Mouse (Mus musculus): ENCODE data around the gene Tmsb4x. TPM values are rescaled to one million over a fixed set of nuclear protein-coding genes. Genes with fewer than 3 reads are reported as not detected.
A peak's percentile ranks its signal among the peaks of the same experiment; 100 is the strongest.

Tmsb4x gene
- total RNA-seq, 2 experiments from 2014 or later: 959 to 978 TPM

GRCm38 (mm10) chrX:167186306-167186705 lies 22.8 kb downstream of the Tmsb4x start:
- no peak for DNase-seq (ENCODE audit: low spot score in 2 of 2)

- DNase-seq (ENCODE audit: low spot score in 2 of 2): peak; percentile 14 to 16
These were observed 25.6 kb downstream of the Tmsb4x start for GRCm38 (mm10) chrX:167183535-167183934.

GRCm38 (mm10) chrX:167182411-167182810 lies 26.7 kb downstream of the Tmsb4x start:
- DNase-seq (ENCODE audit: low spot score in 2 of 2): no peak

- no peak for DNase-seq (ENCODE audit: low spot score in 2 of 2)
These were observed 29.0 kb downstream of the Tmsb4x start for GRCm38 (mm10) chrX:167179961-167180642.

- DNase-seq (ENCODE audit: low spot score in 2 of 2): no peak
These were observed 29.6 kb downstream of the Tmsb4x start for GRCm38 (mm10) chrX:167179549-167179948.

GRCm38 (mm10) chrX:167175319-167175718 lies 33.8 kb downstream of the Tmsb4x start:
- no peak for DNase-seq (ENCODE audit: low spot score in 2 of 2)

- no peak for DNase-seq (ENCODE audit: low spot score in 2 of 2)
These were observed 34.8 kb downstream of the Tmsb4x start for GRCm38 (mm10) chrX:167174311-167174710.

GRCm38 (mm10) chrX:167172256-167172655 lies 36.9 kb downstream of the Tmsb4x start:
- peak; percentile 6 to 11 for DNase-seq (ENCODE audit: low spot score in 2 of 2)

GRCm38 (mm10) chrX:167171281-167171680 lies 37.8 kb downstream of the Tmsb4x start:
- DNase-seq (ENCODE audit: low spot score in 2 of 2): no peak

GRCm38 (mm10) chrX:167167282-167167681 lies 41.8 kb downstream of the Tmsb4x start:
- no peak for DNase-seq (ENCODE audit: low spot score in 2 of 2)

GRCm38 (mm10) chrX:167166051-167166450 lies 43.1 kb downstream of the Tmsb4x start:
- no peak for DNase-seq (ENCODE audit: low spot score in 2 of 2)

GRCm38 (mm10) chrX:167157691-167158090 lies 51.4 kb downstream of the Tmsb4x start:
- DNase-seq (ENCODE audit: low spot score in 2 of 2): no peak

Other genes starting within 250 kb of the Tmsb4x start
- under 1 TPM; 0.21 to 0.54 TPM for gene Tlr8, start 55.0 kb upstream of the Tmsb4x start, total RNA-seq (2021)
- gene Tlr7, start 121.2 kb upstream of the Tmsb4x start, total RNA-seq (2021): 1 to 10 TPM; 2.3 to 4.4 TPM
- 10 to 100 TPM; 24.1 to 27.4 TPM for gene Prps2, start 173.4 kb upstream of the Tmsb4x start, total RNA-seq (2021)